ENCODE assay signal across 8 mouse cellular contexts in the genomic region with DNA sequence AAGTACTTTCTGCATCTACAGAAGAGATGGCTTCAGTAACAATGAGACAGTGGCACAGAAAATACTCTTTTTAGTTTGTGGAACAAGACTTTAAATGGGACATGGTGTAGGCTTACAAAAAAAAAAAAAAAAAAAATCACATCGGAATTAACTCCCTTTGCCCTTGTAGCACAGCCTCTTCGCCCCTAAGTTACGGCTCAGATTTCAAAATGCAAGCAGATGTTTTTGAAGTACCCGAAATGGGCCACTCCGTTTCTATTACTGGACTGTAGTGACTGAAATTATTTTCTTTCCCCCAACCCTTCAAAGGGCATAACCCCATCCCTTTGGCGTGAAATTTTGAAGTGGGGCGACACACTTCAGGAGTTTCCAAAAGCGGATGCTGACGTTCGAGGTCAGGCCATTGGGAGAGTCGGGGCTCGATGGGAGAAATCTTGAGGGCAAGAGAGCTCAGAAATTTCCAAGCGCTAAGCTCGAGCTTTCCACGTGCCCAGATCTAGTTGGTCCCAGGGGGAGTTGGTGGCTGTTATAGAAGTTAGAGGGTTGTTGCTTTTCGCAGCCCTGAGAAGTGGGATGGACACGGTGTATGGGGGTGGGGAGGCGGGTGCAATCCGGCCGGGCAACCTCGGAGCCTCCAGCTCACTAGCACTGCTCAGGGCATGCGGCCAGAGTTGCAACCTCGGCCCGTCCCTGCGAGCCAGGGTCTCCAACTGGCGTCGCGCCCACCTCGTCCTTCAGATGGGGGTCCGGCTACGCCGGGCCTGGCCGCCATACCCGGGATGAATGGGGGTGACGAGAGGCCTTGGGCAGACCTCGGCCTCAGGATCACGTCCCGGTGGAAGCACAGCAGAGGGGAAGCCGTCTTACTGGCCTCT. TPM values are rescaled to one million over a fixed set of nuclear protein-coding genes. Genes with fewer than 3 reads are reported as not detected.
DNase-seq lines count a peak whose midpoint lies in the region; ATAC-seq and TF ChIP-seq lines count a peak whose summit lies in the region.

A gene (plus strand): TSS at position 729 of the 875 bp plus-strand sequence.

- no peaks in the 10 kb centered on the region for H3K9me3 ChIP-seq in intestine, embryonic 14.5 days (ENCODE audit: control insufficient read depth, low read length)
- no peaks in the 10 kb centered on the region for H3K9me3 ChIP-seq in limb, embryonic 14.5 days (ENCODE audit: control insufficient read depth, low read length)
- no peaks in the 10 kb centered on the region for H3K9me3 ChIP-seq in midbrain, embryonic 16.5 days (replicated peaks; ENCODE audit: control insufficient read depth, low read length, poor library complexity, severe bottlenecking)

- peak within 1 kb of the TSS; percentile 96 for H3K27ac ChIP-seq in intestine, embryonic 14.5 days (ENCODE audit: low read depth)
- peak within 1 kb of the TSS; percentile 99 for H3K27ac ChIP-seq in limb, embryonic 14.5 days (replicated peaks; ENCODE audit: low read depth, low read length)
- peak within 1 kb of the TSS; percentile 99 for H3K27ac ChIP-seq in midbrain, embryonic 16.5 days (ENCODE audit: low read length)
- peak within 1 kb of the TSS; percentile 59 for H3K27ac ChIP-seq in thymus, adult 2 months (ENCODE audit: control insufficient read depth, insufficient read depth, low read length)

- TF ChIP-seq CTCF in thymus, adult 2 months (IDR thresholded peaks at IDR 0.05; ENCODE audit: borderline replicate concordance, control insufficient read depth, extremely low read depth, insufficient read depth, low read length, poor library complexity), result no peak

- peak within 1 kb of the TSS; percentile 76 for H3K4me2 ChIP-seq in intestine, embryonic 14.5 days (ENCODE audit: low read length)
- H3K4me2 ChIP-seq in limb, embryonic 14.5 days (replicated peaks; ENCODE audit: low read depth, low read length, severe bottlenecking), result peak within 1 kb of the TSS; percentile 78
- H3K4me2 ChIP-seq in midbrain, embryonic 16.5 days (ENCODE audit: low read length), result peak within 1 kb of the TSS; percentile 80

- under 1% methylated on average over 39 of the region's 39 CpGs for WGBS in intestine, embryonic 14.5 days
- under 1% methylated on average over 39 of the region's 39 CpGs for WGBS in limb, embryonic 14.5 days
- 2% methylated on average over 39 of the region's 39 CpGs for WGBS in midbrain, embryonic 16.5 days
- WGBS in thymus, adult 2 months, result under 1% methylated on average over 39 of the region's 39 CpGs

- ATAC-seq in intestine, embryonic 14.5 days (replicated peaks; ENCODE audit: low FRiP score, low TSS enrichment, low read depth), result peak; percentile 45
- ATAC-seq in limb, embryonic 14.5 days (ENCODE audit: low FRiP score, low read depth), result peak; percentile 21
- ATAC-seq in midbrain, embryonic 16.5 days, result peak; percentile 75

- peaks cover 23% of the 10 kb centered on the region for H3K4me1 ChIP-seq in intestine, embryonic 14.5 days (replicated peaks; ENCODE audit: control insufficient read depth, insufficient read depth, low read length)
- H3K4me1 ChIP-seq in limb, embryonic 14.5 days (ENCODE audit: control insufficient read depth, insufficient read depth, low read length), result peaks cover 23% of the 10 kb centered on the region
- H3K4me1 ChIP-seq in midbrain, embryonic 16.5 days (ENCODE audit: control insufficient read depth, insufficient read depth, low read length), result peaks cover 37% of the 10 kb centered on the region
- H3K4me1 ChIP-seq in thymus, adult 2 months (replicated peaks; ENCODE audit: control insufficient read depth, insufficient read depth, low read length), result peaks cover 13% of the 10 kb centered on the region

- peak within 1 kb of the TSS; percentile 69 for H3K4me3 ChIP-seq in intestine, embryonic 14.5 days (ENCODE audit: low read depth, low read length)
- peak within 1 kb of the TSS; percentile 100 for H3K4me3 ChIP-seq in limb, embryonic 14.5 days (replicated peaks; ENCODE audit: low read length)
- peak within 1 kb of the TSS; percentile 76 for H3K4me3 ChIP-seq in midbrain, embryonic 16.5 days (ENCODE audit: low read depth, low read length)
- H3K4me3 ChIP-seq in thymus, adult 2 months (ENCODE audit: control insufficient read depth, insufficient read depth, low read length), result peak within 1 kb of the TSS; percentile 87

- no peaks in the 10 kb centered on the region for H3K27me3 ChIP-seq in intestine, embryonic 14.5 days (replicated peaks; ENCODE audit: control insufficient read depth, insufficient read depth, low read length)
- H3K27me3 ChIP-seq in limb, embryonic 14.5 days (ENCODE audit: control insufficient read depth, insufficient read depth, low read length), result no peaks in the 10 kb centered on the region
- no peaks in the 10 kb centered on the region for H3K27me3 ChIP-seq in midbrain, embryonic 16.5 days (ENCODE audit: control insufficient read depth, insufficient read depth, low read depth, low read length)
- H3K27me3 ChIP-seq in thymus, adult 2 months (ENCODE audit: control insufficient read depth, insufficient read depth, low read length), result no peaks in the 10 kb centered on the region

- peak within 1 kb of the TSS; percentile 100 for H3K9ac ChIP-seq in intestine, embryonic 14.5 days (ENCODE audit: low read length)
- peak within 1 kb of the TSS; percentile 99 for H3K9ac ChIP-seq in limb, embryonic 14.5 days (ENCODE audit: low read depth, low read length, severe bottlenecking)
- H3K9ac ChIP-seq in midbrain, embryonic 16.5 days (ENCODE audit: low read depth, low read length), result peak within 1 kb of the TSS; percentile 97

- TF ChIP-seq POLR2A in limb, embryonic 14.5 days (IDR thresholded peaks at IDR 0.05; ENCODE audit: borderline replicate concordance, extremely low read depth, insufficient read depth, insufficient read length), result no peak
- peak; percentile 28; the same call in 1 of the 2 replicates for TF ChIP-seq POLR2A in thymus, adult 2 months (IDR thresholded peaks at IDR 0.05; ENCODE audit: control insufficient read depth, extremely low read depth, insufficient read depth, low read length, poor library complexity)

- H3K36me3 ChIP-seq in intestine, embryonic 14.5 days (ENCODE audit: control insufficient read depth, insufficient read depth, low read length), result no peaks in the 10 kb centered on the region
- H3K36me3 ChIP-seq in limb, embryonic 14.5 days (ENCODE audit: control insufficient read depth, insufficient read depth, low read length), result no peaks in the 10 kb centered on the region
- H3K36me3 ChIP-seq in midbrain, embryonic 16.5 days (ENCODE audit: control insufficient read depth, insufficient read depth, low read length), result no peaks in the 10 kb centered on the region
- no peaks in the 10 kb centered on the region for H3K36me3 ChIP-seq in thymus, adult 2 months (ENCODE audit: control insufficient read depth, insufficient read depth, low read length)

- intact Hi-C loops in gastrocnemius, postnatal 14 days (cut with DNase I; ENCODE audit: low total_unique reads), result no loop called here

- DNase-seq in retina, embryonic 14.5 days (ENCODE audit: low spot score), result peak; percentile 62
- no peak for DNase-seq in retina, postnatal 1 day
- peak; percentile 70 to 73 for DNase-seq in cerebellum, postnatal 36 days
- DNase-seq in gastrocnemius, postnatal 14 days, result peak; percentile 75
- peak; percentile 86 for DNase-seq in intestine, embryonic 14.5 days (ENCODE audit: low spot score)
- peak; percentile 43 for DNase-seq in limb, embryonic 14.5 days (ENCODE audit: low spot score)
- peak; percentile 62 for DNase-seq in thymus, adult 2 months

RNA-seq across cellular contexts. Expression of the gene that starts here (rescaled TPM):
- total RNA-seq in gastrocnemius, postnatal 14 days (2021), result 1 to 10 TPM; 2.7 to 3.8 TPM
- polyA plus RNA-seq in intestine, embryonic 14.5 days (2014; fragmentation: Nextera tagmentation; extraction: Ambion mirVana), result 6.9 and 9.7 TPM in 2 replicates
- 9.4 and 10.8 TPM in 2 replicates for polyA plus RNA-seq in limb, embryonic 14.5 days (2012; rRNA removed)
- polyA plus RNA-seq in limb, embryonic 14.5 days (2014; fragmentation: Nextera tagmentation; extraction: Ambion mirVana), result 8.6 and 11.1 TPM in 2 replicates
- polyA plus RNA-seq in midbrain, embryonic 16.5 days (2015; fragmentation: Nextera tagmentation; extraction: Ambion mirVana), result 29.9 and 37.0 TPM in 2 replicates
- 4.9 and 6.9 TPM in 2 replicates for polyA plus RNA-seq in thymus, adult 2 months (2012; rRNA removed)

Comparison
In these comparisons a context has a peak if more than half of its experiments do, and no peak if none do; other contexts are left out.
1. ATAC-seq: peak in every context shown above with its lines; median percentile 75 in midbrain, embryonic 16.5 days; 45 in intestine, embryonic 14.5 days; 21 in limb, embryonic 14.5 days.